Mouse (Mus musculus) spleen, adult 12 weeks (tissue): ENCODE measurements around the gene Tap1.
A peak's percentile ranks its signal among the peaks of the same experiment; 100 is the strongest.
"Not testable (repeated sequence)": the region's sequence is repeated elsewhere in the genome, so short reads cannot be mapped to it uniquely, and the experiment has no call there.

Experiments used
- DNase-seq: peaks from one replicate; pipeline ENCODE4 v3.0.0; 2022; ENCODE audit warnings: low spot score

The Tap1 gene

GRCm38 (mm10) chr17:34204303-34205010 lies 17.1 kb downstream of the Tap1 start:
- peak; percentile 86 for DNase-seq

GRCm38 (mm10) chr17:34205021-34205745 lies 17.8 kb downstream of the Tap1 start:
- no peak for DNase-seq

GRCm38 (mm10) chr17:34205746-34206176 lies 18.4 kb downstream of the Tap1 start:
- peak; percentile 33 for DNase-seq

GRCm38 (mm10) chr17:34206731-34207130 lies 19.4 kb downstream of the Tap1 start:
- no peak for DNase-seq

DNA sequence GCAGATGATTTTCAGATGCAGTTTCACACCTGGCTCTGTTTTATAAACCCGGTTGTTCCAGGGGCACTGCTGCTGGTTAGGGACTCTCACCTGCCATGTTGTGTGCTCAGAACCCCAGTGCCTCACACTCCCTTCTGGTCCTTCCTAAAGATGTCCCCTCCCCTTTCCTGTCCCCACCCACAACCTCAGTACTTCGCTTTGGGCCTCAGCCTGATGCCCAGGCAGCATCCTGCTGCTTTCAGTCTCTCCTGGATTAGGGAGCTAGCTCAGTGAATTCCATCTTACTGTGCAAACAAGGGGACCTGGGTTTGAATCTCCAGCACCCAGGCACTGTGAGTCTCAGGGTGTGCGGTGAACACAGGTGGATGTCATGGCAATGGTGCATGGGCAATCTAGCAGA lies 20.1 kb downstream of the Tap1 start:
- DNase-seq = no peak

- no peak for DNase-seq
Observed at GRCm38 (mm10) chr17:34207866-34208265, 20.5 kb downstream of the Tap1 start.

GRCm38 (mm10) chr17:34208421-34208820 lies 21.1 kb downstream of the Tap1 start:
- DNase-seq = no peak

DNA sequence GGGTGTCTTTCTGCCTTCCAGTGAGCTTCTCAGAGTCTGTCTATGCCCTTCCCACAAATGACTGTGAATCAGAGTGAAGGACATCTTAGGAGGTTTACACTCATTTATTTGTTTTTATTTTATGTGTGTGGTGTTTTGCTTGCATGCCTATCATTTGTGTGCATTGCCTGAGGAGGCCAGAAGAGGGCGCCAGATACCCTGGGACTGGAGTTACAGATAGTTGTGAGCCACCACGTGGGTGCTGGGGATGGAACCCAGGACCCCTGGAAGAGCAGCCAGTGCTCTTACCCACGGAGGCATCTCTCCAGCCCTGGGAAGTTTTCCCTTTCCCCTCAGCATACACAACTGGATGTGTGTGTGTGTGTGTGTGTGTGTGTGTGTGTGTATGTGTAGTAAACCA lies 22.3 kb downstream of the Tap1 start:
- DNase-seq = no peak

DNA sequence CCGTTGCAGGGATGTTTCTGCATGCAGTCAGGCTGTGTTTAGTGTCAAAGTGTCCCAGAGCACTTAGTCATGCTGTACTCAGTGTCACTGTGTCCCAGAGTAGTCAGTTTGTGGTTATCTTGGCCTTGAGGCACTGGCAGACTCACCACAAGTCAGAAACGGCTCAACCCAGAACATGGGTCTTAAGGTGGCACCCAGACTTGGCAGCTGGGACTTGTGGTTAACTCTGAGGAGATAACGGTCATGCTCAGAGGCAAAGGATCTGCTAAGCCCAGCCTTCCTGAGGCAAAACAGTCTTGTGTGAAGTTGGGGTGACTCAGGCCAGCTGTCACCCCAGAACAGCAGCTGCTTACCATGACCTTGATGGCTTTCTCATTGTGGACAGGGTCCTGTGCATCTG lies 23.2 kb downstream of the Tap1 start:
- no peak for DNase-seq

GRCm38 (mm10) chr17:34211746-34212365 lies 24.5 kb downstream of the Tap1 start:
- no peak for DNase-seq

DNA sequence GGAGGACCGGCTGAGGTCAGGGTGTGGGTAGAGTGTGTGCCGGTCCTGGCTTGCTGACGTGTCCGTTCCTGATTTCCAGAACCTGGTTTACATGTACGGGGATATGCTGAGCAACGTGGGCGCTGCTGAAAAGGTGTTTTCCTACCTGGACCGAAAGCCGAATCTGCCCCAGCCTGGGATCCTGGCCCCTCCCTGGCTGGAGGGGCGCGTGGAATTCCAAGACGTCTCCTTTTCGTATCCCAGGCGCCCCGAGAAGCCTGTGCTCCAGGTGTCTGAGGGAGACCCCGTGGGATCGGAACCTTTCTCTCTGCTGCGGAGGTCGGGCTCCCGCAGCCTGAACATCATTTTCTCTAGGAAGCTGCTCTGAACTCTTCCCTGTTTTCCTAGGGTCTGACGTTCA lies 26.6 kb downstream of the Tap1 start:
- DNase-seq = no peak

DNA sequence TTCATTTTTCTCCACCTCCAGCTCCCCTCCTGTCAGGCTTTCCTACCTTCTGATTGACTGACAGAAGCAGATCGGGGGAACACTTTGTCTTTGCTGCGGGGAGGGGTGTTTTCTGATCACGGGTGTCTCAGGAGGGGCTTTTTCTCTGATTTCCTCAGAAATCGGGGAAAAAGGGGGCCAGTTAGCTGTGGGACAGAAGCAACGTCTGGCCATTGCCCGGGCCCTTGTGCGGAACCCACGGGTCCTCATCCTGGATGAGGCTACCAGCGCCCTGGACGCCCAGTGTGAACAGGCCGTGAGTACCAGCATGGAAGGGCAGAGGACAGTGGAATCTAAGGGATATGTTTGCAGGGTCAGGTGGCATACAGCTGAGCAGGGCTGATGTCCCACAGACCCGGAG lies 27.8 kb downstream of the Tap1 start:
- no peak for DNase-seq

DNA sequence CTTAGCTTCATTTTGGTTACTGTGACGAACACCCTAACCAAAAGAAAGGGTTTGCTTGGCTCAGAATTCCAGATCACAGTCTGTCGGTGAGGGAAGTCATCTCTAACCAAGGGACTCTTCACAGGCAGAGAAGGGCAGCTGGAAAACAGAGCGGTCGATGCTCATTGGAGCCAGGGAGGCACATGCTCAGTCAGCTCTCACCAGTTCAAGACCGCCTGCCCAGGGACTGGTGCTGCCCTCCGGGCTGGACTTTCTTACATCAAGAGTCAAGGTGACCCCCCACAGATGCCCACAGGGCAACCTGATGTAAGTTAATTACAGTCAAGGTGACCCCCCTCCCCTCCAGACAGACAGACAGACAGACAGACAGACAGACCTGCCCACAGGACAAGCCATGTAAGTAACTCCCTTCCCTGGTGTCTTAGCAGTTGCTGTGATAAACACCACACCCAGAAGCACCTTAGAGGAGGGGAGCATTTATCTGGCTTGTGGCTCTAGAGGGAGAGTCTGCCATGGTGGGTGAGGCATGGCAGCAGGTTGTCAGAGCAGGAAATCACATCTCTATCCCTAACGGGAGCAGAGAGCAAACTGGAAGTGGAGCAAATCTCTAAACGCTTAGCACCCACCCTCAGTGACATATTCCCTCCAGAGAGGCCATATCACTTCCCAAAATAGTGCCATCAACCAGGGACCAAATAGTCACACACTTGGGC lies 30.0 kb downstream of the Tap1 start:
- no peak for DNase-seq

GRCm38 (mm10) chr17:34217986-34218385 lies 30.6 kb downstream of the Tap1 start:
- DNase-seq = no peak

- DNase-seq = no peak
Observed at GRCm38 (mm10) chr17:34218675-34219074, 31.3 kb downstream of the Tap1 start.

DNA sequence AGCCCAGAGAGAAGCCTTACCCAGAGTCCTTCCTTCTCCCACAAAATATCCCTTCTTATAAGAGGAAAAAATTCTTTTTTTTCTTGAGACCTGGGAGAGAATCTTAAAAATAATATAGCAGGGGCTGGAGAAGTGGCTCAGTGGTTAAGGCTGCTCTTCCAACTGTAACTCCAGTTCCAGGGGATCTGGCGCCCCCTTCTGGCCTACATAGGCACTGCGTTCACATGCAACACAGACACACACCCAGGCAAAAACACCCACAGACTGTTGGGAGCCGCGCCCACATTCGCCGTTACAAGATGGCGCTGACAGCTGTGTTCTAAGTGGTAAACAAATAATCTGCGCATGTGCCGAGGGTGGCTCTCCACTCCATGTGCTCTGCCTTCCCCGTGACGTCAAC lies 31.7 kb downstream of the Tap1 start:
- DNase-seq = peak; percentile 41

DNA sequence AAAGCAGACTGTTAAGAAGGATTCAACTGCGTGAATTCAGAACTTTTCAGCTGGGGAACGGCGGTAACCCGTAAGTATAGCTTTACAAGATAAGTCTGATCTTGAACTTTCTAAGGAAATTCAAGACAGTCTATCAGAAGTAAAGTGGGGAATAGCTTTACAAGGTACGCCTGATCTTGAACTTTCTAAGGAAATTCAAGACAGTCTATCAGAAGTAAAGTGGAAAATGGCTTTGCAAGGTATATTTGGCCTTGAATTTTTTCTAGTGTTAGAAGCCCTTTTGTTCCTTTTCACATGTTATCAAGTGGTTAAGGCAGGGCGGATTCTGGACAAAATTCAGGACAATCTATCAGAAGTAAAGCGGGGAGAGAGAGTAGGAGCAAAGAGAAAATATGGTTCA lies 32.4 kb downstream of the Tap1 start:
- not testable (repeated sequence) for DNase-seq

DNA sequence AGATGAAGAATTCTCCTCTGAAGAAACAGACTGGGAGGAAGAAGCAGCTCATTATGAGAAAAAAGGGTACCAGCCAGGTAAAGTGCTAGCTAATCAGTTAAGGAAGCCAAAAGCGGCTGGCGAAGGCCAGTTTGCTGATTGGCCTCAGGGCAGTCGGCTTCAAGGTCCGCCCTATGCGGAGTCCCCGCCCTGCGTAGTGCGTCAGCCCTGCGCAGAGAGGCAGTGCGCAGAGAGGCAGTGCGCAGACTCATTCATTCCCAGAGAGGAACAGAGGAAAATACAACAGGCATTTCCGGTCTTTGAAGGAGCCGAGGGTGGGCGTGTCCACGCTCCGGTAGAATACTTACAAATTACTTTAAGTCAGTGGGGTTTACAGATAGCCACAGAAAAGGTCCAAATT lies 33.0 kb downstream of the Tap1 start:
- DNase-seq = not testable (repeated sequence)

- DNase-seq = no peak
Observed at GRCm38 (mm10) chr17:34224816-34225215, 37.5 kb downstream of the Tap1 start.

GRCm38 (mm10) chr17:34225426-34225825 lies 38.1 kb downstream of the Tap1 start:
- DNase-seq = no peak

DNA sequence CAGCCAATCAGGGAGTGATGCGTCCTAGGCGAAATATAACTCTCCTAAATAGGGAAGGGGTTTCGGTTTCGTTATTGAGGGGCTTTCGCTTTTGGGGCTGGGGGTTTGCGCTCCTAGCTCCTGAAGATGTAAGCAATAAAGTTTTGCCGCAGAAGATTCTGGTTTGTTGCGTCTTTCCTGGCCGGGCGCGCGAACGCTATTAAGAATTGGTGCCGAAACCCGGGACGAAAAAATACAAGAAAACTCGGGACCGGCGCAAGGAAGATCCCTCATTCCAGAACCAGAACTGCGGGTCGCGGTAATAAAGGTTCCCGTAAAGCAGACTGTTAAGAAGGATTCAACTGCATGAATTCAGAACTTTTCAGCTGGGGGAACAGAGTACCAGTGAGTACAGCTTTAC lies 38.6 kb downstream of the Tap1 start:
- DNase-seq = not testable (repeated sequence)

DNA sequence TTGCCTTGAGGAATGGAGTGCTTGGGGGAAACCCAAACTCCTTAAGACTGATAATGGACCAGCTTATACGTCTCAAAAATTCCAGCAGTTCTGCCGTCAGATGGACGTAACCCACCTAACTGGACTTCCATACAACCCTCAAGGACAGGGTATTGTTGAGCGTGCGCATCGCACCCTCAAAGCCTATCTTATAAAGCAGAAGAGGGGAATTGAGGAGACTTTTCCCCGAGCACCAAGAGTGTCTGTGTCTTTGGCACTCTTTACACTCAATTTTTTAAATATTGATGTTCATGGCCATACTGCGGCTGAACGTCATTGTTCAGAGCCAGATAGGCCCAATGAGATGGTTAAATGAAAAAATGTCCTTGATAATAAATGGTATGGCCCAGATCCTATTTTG lies 43.6 kb downstream of the Tap1 start:
- not testable (repeated sequence) for DNase-seq

- DNase-seq = not testable (repeated sequence)
Observed at GRCm38 (mm10) chr17:34232021-34232420, 44.7 kb downstream of the Tap1 start.
